Mouse (Mus musculus) heart, adult 8-10 months (tissue): ENCODE data around the gene Zfp189. TPM values are rescaled to one million over a fixed set of nuclear protein-coding genes. Genes with fewer than 3 reads are reported as not detected.
"Not testable (repeated sequence)": the region's sequence is repeated elsewhere in the genome, so short reads cannot be mapped to it uniquely, and the experiment has no call there.

ENCODE experiments used
- DNase-seq: peaks from one replicate; pipeline ENCODE4 v3.0.0; 2022; ENCODE audit warnings: low spot score
- total RNA-seq, 4 experiments: library from RNA; stranded (reverse); gene quantifications; 2 replicates each; pipeline ENCODE4 v1.2.4; 2022

Zfp189 gene
- 1 to 10 TPM; 5.9 to 6.3 (median 6.1) TPM for total RNA-seq

DNA sequence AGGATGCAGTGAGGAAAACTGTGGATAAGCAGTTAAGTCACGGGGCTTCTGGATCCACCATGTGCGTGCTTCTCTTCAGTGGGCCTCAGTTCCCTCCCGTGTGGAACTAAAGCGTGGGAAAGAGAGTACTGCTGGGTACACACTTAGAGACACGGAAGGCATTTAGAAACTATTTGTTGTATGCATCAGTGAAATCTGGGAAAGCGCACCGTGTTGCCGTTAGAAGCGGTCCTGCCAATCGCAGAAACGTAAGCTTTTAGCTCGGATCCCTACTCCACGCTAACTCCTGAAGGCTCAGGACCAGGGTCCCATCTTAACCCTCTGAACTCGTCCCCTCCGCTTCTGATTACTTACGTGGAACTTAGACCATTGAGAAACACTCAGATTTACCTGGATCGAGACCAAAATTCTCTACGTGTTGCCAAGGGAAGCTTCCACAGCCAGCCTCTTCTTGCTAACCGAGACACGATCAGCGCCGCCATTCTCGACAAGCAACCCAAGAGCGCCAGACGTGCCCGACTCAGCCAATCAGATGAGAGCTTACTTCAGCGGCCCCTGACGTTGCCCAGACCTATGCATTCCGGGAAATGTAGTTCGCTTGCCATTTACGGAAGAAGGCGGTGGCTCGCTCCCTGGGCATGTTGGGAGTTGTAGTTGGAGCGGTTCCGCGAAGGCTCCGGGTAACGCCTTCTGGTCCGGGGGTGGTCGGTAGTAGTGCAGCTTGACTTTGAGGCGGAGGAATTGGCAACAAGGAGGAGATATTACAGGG lies at the start of gene Zfp189, which contains the start of gene Mrpl50:
Gene Zfp189 (plus strand): TSS at position 605 of the 769 bp plus-strand sequence.
Gene Mrpl50 (minus strand): TSS at position 522 of the 769 bp plus-strand sequence.
- DNase-seq, result peak; percentile 97

DNA sequence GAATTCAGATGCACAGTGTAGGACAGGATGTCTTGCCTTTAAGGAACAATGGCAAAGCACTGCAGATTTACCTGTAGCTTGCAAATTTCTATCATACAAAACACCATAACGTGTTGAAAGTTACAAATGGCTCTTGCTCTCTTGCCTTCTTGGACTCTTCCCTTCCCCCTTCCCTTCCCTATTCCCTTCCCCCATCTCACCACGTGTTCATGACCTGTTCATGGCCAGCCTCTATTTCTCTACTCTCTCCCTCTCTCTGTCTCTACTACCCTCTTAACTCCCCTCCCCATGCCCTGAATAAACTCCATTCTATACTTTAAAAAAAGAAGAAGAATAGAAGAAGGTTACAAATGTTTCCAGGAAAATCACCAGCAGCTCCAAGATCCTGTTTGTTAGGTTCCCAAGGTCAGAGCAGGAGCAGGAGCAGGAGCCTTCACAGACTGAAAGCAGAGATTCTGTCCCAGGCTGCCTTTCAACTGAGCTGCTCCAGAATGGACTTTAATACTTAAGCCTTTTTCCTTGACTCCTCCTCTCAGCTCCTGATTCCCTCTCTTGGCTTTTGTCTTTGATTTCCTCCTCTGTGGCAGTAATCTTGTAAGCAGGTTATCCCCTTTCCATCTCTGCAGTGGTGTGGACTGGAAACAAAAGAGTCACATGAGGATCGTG lies 47.4 kb upstream of the Zfp189 start, which contains the start of gene Acnat1:
Gene Acnat1 (minus strand): TSS at position 478 of the 666 bp plus-strand sequence.
- no peak for DNase-seq

- no peak for DNase-seq
These were observed 46.4 kb upstream of the Zfp189 start for GRCm38 (mm10) chr4:49474583-49474982.

- no peak for DNase-seq
These were observed 42.7 kb upstream of the Zfp189 start for GRCm38 (mm10) chr4:49478118-49478877.

DNA sequence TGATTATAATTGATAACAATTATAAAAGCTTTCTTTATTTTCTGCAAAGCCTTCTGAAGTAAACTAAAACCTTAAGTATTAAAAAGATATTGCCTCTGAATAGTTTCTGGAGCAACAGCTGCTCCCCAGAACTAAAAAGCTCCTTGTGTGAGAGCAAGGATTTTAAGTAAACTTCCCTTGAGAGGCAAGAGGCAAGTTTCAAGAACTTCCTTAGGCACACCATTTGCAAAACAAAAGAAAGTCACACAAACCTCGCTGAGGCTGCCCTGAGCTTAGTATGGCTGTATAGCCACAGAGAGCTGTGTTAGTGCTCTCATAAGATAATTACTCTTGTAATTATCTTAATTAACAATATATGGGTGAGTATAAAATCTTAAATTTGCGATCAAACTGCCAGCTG lies 41.9 kb upstream of the Zfp189 start:
- not testable (repeated sequence) for DNase-seq

- DNase-seq, result no peak
These were observed 40.7 kb upstream of the Zfp189 start for GRCm38 (mm10) chr4:49480104-49480760.

- no peak for DNase-seq
These were observed 40.1 kb upstream of the Zfp189 start for GRCm38 (mm10) chr4:49480896-49481295.

DNA sequence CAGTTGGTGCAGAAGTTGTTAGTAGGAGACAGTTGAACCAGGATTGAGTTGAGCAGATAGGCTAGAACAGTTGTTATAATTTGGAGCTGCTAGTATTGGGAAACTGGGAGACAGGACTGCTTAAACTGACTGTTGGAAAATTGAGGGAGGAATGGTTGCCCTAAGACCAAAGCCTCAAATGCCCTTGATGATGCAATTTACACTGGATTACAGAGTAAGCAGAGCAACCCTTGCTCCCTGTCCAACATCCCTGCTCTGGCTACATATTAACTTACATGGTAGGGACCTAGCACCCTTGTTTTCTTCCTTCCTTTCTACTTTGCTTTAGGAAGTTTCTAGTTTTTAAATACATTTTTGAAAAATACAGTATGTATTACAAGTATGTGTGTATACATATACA lies 35.5 kb upstream of the Zfp189 start:
- DNase-seq, result no peak

GRCm38 (mm10) chr4:49485934-49486650 lies 34.9 kb upstream of the Zfp189 start:
- DNase-seq, result not testable (repeated sequence)

DNA sequence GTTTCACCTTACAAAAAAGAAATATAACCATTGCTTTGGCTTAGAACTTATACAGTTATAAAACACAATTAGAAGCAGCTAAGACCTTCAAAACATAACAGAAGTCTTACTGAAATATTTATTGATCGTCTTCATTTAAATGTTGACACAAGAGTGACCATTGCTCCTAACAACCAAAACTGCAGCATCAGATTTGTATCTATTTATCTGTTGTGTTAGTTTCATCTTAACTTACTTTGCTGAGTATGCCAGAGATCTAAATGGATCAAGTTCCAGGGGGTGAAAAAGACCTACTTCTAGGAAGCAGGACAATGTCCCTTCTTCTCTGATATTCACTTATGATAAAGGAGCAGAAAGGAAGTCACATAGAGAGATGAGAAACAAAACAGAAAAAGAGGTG lies 17.4 kb upstream of the Zfp189 start:
- no peak for DNase-seq

- DNase-seq, result no peak
These were observed 14.6 kb upstream of the Zfp189 start, which contains the start of gene Baat for GRCm38 (mm10) chr4:49506386-49506785. Baat (minus strand) TSS chr4:49506557.

GRCm38 (mm10) chr4:49509183-49509582 lies 11.8 kb upstream of the Zfp189 start:
- no peak for DNase-seq

- not testable (repeated sequence) for DNase-seq
These were observed 10.6 kb upstream of the Zfp189 start for GRCm38 (mm10) chr4:49510236-49510835.

- DNase-seq, result no peak
These were observed 8.3 kb upstream of the Zfp189 start for GRCm38 (mm10) chr4:49512636-49513035.

DNA sequence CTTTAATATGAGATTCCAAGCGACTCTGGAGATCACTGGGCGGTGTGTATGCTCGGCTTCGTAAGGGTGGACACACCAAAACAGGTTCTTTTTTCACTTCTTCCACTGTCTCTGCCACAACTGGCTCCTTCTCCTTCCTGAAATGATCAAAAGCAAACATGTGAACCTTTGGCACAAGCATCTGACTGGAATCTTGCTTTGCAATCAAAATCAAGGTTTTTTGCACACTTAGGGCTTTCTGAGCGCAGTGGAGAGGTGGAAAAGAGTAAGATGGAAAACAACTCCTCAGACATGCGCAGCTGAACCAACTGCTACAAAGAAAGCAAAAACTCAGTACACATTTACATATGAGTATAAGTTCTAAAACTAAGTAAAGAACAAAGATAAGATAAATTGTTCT lies 6.5 kb upstream of the Zfp189 start:
- no peak for DNase-seq

DNA sequence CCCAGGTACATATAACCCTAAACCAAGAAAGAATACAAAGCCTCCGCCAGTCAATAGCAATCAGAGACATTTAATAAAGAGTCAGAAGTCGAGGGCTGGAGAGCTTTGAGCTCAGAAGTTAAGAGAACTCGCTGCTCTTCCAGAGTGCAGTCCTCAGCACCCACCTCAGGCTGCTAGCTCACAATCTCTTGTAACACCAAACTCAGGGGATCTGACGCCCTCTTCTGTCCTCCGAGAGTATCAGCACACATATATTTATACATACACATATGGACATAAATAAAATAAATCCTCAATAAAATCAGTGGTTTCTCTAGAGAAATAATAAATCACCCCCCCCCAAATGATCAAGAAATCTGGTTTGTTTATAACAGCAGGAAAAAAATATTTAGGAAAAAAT lies 1.5 kb upstream of the Zfp189 start:
- DNase-seq, result no peak

- no peak for DNase-seq
These were observed 370 bp downstream of the Zfp189 start for GRCm38 (mm10) chr4:49521346-49521745.

- DNase-seq, result peak; percentile 9
These were observed 1.6 kb downstream of the Zfp189 start for GRCm38 (mm10) chr4:49522576-49522975.

DNA sequence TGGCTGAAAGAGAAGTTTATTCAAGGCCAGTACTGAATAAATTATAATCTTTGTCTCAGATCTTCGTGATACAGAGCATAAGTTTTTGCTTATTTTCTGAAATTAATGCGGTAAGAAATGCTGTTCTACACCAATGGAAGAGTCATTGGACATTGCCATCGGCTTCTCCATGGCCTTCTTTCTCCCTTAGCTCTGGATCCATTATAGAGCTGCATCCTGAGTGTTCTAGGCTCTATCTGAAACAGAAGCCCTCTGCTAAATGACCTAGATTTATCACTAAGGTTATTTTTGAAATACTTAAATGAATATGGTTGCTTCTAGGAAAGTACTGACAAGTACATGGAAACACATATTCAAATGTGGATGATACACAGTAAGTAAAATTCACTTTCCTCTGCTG lies 14.1 kb downstream of the Zfp189 start:
- DNase-seq, result no peak

DNA sequence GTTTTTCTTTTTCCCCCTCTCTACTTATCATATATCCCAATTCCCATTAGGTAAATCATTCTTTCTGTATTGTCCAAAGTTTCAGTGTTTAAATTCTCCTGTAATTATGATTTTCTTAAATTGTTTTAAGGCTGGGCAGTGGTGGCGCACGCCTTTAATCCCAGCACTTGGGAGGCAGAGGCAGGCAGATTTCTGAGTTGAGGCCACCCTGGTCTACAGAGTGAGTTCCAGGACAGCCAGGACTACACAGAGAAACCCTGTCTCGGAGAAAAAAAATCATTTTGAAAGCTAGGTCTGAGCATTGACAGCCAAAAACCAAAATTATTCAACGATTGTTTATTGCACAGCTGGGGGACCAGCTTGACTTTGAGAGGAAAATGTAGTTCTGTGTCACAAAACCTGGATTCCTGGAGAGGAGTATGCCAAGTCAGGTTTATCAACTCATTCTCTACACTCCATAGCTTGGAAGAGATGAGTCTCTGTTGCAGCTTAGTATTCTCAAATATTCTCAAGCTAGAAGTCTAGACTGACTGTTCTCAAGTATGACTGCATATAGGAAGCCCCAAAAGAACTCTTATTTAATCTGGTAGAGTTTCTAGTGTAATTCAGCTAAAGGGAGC lies 14.8 kb downstream of the Zfp189 start:
- DNase-seq, result no peak
